Mouse (Mus musculus): ENCODE measurements at regions not wholly inside any gene's neighbourhood (a gene's known extent, or its start where the extent isn't known, plus 50 kb on each side); places are given as distances from the start of the nearest gene placed in this dataset.
A peak's percentile ranks its signal among the peaks of the same experiment; 100 is the strongest.

- H3K27ac ChIP-seq (ENCODE audit: low read depth, low read length), result no peak overlapping the region
- no peak for ATAC-seq (ENCODE audit: low read depth)
- no peak overlapping the region for H3K4me2 ChIP-seq (ENCODE audit: low read depth, low read length)
- no peaks in the 10 kb centered on the region for H3K36me3 ChIP-seq (ENCODE audit: control insufficient read depth, insufficient read depth, low read length)
- no peaks in the 10 kb centered on the region for H3K9me3 ChIP-seq (ENCODE audit: control insufficient read depth, low read length)
- H3K27me3 ChIP-seq (ENCODE audit: control insufficient read depth, insufficient read depth, low read length), result no peaks in the 10 kb centered on the region
- H3K4me3 ChIP-seq (ENCODE audit: low read depth, low read length), result no peak overlapping the region
- no peaks in the 10 kb centered on the region for H3K4me1 ChIP-seq (ENCODE audit: control insufficient read depth, insufficient read depth, low read length)
- H3K9ac ChIP-seq (replicated peaks; ENCODE audit: low read depth, low read length), result no peak overlapping the region
These were observed 420.8 kb upstream of the Lcorl start for GRCm38 (mm10) chr5:46278190-46278589.

DNA sequence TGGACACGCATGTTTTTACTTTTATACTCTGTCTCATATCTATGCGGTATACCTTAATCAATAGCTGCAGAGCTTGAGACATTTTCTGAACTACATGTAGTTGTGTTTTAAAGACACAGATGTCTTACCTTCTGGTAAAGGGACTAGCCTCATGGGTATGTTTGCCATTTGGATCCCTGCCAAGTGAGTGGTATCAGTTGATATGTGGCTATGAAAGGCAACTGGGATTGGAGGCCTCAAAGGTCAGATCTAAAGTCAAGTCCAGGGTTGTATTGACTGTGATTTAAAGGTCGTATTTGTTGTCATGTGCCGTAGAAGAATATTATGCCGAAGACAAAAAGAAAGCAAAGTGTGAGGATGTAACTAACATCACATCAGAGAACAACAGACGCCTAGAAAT is 399.3 kb upstream of the Lcorl start:
- Histone ChIP-seq H3K36me3 (ENCODE audit: control insufficient read depth, insufficient read depth, low read length) (no peaks in the 10 kb centered on the region), H3K27ac (ENCODE audit: low read depth, low read length) (no peak overlapping the region), H3K27me3 (ENCODE audit: control insufficient read depth, insufficient read depth, low read length) (no peaks in the 10 kb centered on the region), H3K4me2 (ENCODE audit: low read depth, low read length) (no peak overlapping the region), H3K4me3 (ENCODE audit: low read depth, low read length) (no peak overlapping the region), H3K9me3 (ENCODE audit: control insufficient read depth, low read length) (no peaks in the 10 kb centered on the region), H3K9ac (replicated peaks; ENCODE audit: low read depth, low read length) (no peak overlapping the region), H3K4me1 (ENCODE audit: control insufficient read depth, insufficient read depth, low read length) (no peaks in the 10 kb centered on the region)
- WGBS, result 82% methylated on average over 6 of the region's 6 CpGs
- ATAC-seq (ENCODE audit: low read depth), result no peak

GRCm38 (mm10) chr5:46253940-46254339 is 396.5 kb upstream of the Lcorl start:
- no peaks in the 10 kb centered on the region for H3K27me3 ChIP-seq (ENCODE audit: control insufficient read depth, insufficient read depth, low read length)
- ATAC-seq (ENCODE audit: low read depth), result no peak

DNA sequence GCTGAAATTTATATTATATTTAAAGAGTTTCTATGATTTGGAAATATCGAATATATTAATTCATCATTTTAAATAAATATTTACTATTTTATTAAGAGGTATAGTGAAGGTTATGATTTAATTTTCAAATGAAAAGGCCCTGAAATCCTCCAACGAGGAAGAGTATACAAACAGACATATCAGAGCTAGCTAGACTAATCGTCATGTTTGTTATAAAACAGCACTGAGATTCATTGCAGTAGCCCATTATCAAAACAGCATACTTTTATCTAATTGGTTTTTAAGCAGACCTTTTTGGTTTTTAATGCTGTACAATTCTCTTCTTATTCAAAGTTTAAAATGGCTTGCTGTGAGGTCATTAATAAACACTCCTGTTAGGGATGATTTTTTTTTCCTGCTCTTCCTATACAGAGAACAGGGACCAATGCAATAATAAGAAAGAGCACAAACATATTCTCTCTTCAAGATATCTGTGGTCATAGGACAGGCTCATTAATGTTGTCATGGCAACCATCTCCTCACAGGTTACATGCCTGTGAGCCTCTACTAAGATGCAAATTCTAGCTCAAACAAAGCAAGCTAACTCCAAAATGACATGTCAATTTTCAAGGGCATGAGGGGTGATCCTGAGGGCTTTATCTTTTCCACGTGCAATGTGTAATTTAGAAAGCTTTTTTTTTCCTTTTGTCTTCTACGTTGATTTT is 378.1 kb upstream of the Lcorl start:
- Histone ChIP-seq H3K27me3 (ENCODE audit: control insufficient read depth, insufficient read depth, low read length) (no peaks in the 10 kb centered on the region), H3K4me1 (ENCODE audit: control insufficient read depth, insufficient read depth, low read length) (no peaks in the 10 kb centered on the region), H3K9ac (replicated peaks; ENCODE audit: low read depth, low read length) (no peak overlapping the region), H3K27ac (ENCODE audit: low read depth, low read length) (no peak overlapping the region), H3K9me3 (ENCODE audit: control insufficient read depth, low read length) (no peaks in the 10 kb centered on the region), H3K4me3 (ENCODE audit: low read depth, low read length) (no peak overlapping the region), H3K36me3 (ENCODE audit: control insufficient read depth, insufficient read depth, low read length) (no peaks in the 10 kb centered on the region), H3K4me2 (ENCODE audit: low read depth, low read length) (no peak overlapping the region)
- WGBS, result 58% methylated on average over 5 of the region's 5 CpGs
- peak; percentile 75; the same call in 1 of the 2 replicates for ATAC-seq (ENCODE audit: low read depth)

More at GRCm38 (mm10) chr5:46253940-46254339, 396.5 kb upstream of the Lcorl start:
- Histone ChIP-seq H3K4me2 (ENCODE audit: low read depth, low read length) (no peak overlapping the region), H3K9ac (replicated peaks; ENCODE audit: low read depth, low read length) (no peak overlapping the region), H3K27ac (ENCODE audit: low read depth, low read length) (no peak overlapping the region), H3K4me1 (ENCODE audit: control insufficient read depth, insufficient read depth, low read length) (no peaks in the 10 kb centered on the region), H3K9me3 (ENCODE audit: control insufficient read depth, low read length) (no peaks in the 10 kb centered on the region), H3K36me3 (ENCODE audit: control insufficient read depth, insufficient read depth, low read length) (no peaks in the 10 kb centered on the region), H3K4me3 (ENCODE audit: low read depth, low read length) (no peak overlapping the region)

- H3K27ac ChIP-seq (ENCODE audit: low read depth, low read length), result no peak overlapping the region
- no peak overlapping the region for H3K4me2 ChIP-seq (ENCODE audit: low read depth, low read length)
- ATAC-seq (ENCODE audit: low read depth), result no peak
- no peaks in the 10 kb centered on the region for H3K36me3 ChIP-seq (ENCODE audit: control insufficient read depth, insufficient read depth, low read length)
- no peak overlapping the region for H3K4me3 ChIP-seq (ENCODE audit: low read depth, low read length)
- no peak overlapping the region for H3K9ac ChIP-seq (replicated peaks; ENCODE audit: low read depth, low read length)
- H3K9me3 ChIP-seq (ENCODE audit: control insufficient read depth, low read length), result no peaks in the 10 kb centered on the region
- H3K27me3 ChIP-seq (ENCODE audit: control insufficient read depth, insufficient read depth, low read length), result no peaks in the 10 kb centered on the region
- H3K4me1 ChIP-seq (ENCODE audit: control insufficient read depth, insufficient read depth, low read length), result no peaks in the 10 kb centered on the region
These were observed 375.4 kb upstream of the Lcorl start for GRCm38 (mm10) chr5:46232780-46233179.

- H3K4me3 ChIP-seq (ENCODE audit: low read depth, low read length), result no peak overlapping the region
- H3K36me3 ChIP-seq (ENCODE audit: control insufficient read depth, insufficient read depth, low read length), result no peaks in the 10 kb centered on the region
- no peak overlapping the region for H3K27ac ChIP-seq (ENCODE audit: low read depth, low read length)
- no peak overlapping the region for H3K4me2 ChIP-seq (ENCODE audit: low read depth, low read length)
- 80% methylated on average over 3 of the region's 3 CpGs for WGBS
- H3K9me3 ChIP-seq (ENCODE audit: control insufficient read depth, low read length), result no peaks in the 10 kb centered on the region
- no peaks in the 10 kb centered on the region for H3K27me3 ChIP-seq (ENCODE audit: control insufficient read depth, insufficient read depth, low read length)
- no peak for ATAC-seq (ENCODE audit: low read depth)
- H3K9ac ChIP-seq (replicated peaks; ENCODE audit: low read depth, low read length), result no peak overlapping the region
- no peaks in the 10 kb centered on the region for H3K4me1 ChIP-seq (ENCODE audit: control insufficient read depth, insufficient read depth, low read length)
These were observed 371.3 kb upstream of the Lcorl start for GRCm38 (mm10) chr5:46228667-46229066.

DNA sequence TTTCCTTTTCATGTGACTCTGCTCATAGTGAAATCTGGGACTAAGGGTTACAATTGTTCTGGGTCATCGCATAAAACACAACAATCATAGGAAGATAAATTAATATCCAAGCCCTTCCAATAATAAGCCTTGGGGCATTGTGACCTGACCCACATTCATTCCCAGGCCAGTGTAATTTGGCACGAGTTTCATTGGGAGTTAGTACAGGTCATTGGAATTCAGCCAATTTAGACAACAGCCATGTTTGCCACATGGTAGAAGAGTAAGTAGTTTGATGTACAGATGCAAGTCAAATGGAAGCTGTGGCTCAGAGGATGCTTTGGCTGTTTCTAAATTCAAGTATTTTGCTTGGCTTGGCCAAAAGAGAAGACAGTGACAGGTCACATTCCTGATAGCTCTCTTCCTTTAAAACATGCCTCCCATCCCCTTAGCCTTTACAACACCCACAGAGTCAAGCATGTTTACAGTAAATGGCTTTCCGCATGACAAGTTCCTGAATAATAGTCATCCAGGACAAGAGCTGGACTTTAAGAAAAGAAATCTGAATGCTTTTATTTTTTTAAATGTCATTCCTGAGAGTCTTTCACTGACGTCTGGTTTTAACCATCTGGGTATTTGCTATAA is 355.5 kb upstream of the Lcorl start:
- no peak overlapping the region for H3K4me2 ChIP-seq (ENCODE audit: low read depth, low read length)
- ATAC-seq (ENCODE audit: low read depth), result no peak

DNA sequence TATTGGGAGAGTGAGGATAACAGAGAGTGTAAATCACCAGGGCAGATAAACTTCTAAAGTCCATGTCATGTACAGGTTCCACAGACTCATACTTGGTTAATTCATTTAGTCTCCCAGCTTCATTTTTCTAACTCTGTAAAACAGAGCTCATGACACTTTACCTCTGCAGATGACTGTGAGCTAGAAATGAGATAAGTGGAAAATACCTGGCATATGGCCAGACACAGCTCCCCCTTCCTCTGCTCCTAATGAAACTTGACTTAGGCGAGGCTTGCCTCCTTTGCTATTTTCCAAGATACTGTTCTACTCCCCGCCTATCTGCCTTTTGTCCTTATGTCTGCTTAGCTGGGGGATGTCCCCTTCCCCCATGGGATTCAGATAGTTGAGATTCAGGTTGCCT is 351.7 kb upstream of the Lcorl start:
- Histone ChIP-seq H3K4me2 (ENCODE audit: low read depth, low read length) (no peak overlapping the region), H3K27me3 (ENCODE audit: control insufficient read depth, insufficient read depth, low read length) (no peaks in the 10 kb centered on the region), H3K9ac (replicated peaks; ENCODE audit: low read depth, low read length) (no peak overlapping the region), H3K36me3 (ENCODE audit: control insufficient read depth, insufficient read depth, low read length) (no peaks in the 10 kb centered on the region), H3K9me3 (ENCODE audit: control insufficient read depth, low read length) (no peaks in the 10 kb centered on the region), H3K4me1 (ENCODE audit: control insufficient read depth, insufficient read depth, low read length) (no peaks in the 10 kb centered on the region), H3K27ac (ENCODE audit: low read depth, low read length) (no peak overlapping the region), H3K4me3 (ENCODE audit: low read depth, low read length) (no peak overlapping the region)
- ATAC-seq (ENCODE audit: low read depth), result no peak; the same call in 1 of the 2 replicates
- 81% methylated on average over 2 of the region's 2 CpGs for WGBS

More for the DNA sequence above, 355.5 kb upstream of the Lcorl start:
- Histone ChIP-seq H3K27me3 (ENCODE audit: control insufficient read depth, insufficient read depth, low read length) (no peaks in the 10 kb centered on the region), H3K9me3 (ENCODE audit: control insufficient read depth, low read length) (no peaks in the 10 kb centered on the region), H3K4me3 (ENCODE audit: low read depth, low read length) (no peak overlapping the region), H3K9ac (replicated peaks; ENCODE audit: low read depth, low read length) (no peak overlapping the region), H3K36me3 (ENCODE audit: control insufficient read depth, insufficient read depth, low read length) (no peaks in the 10 kb centered on the region), H3K4me1 (ENCODE audit: control insufficient read depth, insufficient read depth, low read length) (no peaks in the 10 kb centered on the region), H3K27ac (ENCODE audit: low read depth, low read length) (no peak overlapping the region)
- 62% methylated on average over 4 of the region's 4 CpGs for WGBS

- H3K4me1 ChIP-seq (ENCODE audit: control insufficient read depth, insufficient read depth, low read length), result no peaks in the 10 kb centered on the region
- no peak overlapping the region for H3K27ac ChIP-seq (ENCODE audit: low read depth, low read length)
- ATAC-seq (ENCODE audit: low read depth), result no peak
- no peak overlapping the region for H3K4me2 ChIP-seq (ENCODE audit: low read depth, low read length)
- no peaks in the 10 kb centered on the region for H3K9me3 ChIP-seq (ENCODE audit: control insufficient read depth, low read length)
- no peaks in the 10 kb centered on the region for H3K27me3 ChIP-seq (ENCODE audit: control insufficient read depth, insufficient read depth, low read length)
- no peak overlapping the region for H3K4me3 ChIP-seq (ENCODE audit: low read depth, low read length)
- 71% methylated on average over 4 of the region's 4 CpGs for WGBS
- no peaks in the 10 kb centered on the region for H3K36me3 ChIP-seq (ENCODE audit: control insufficient read depth, insufficient read depth, low read length)
- H3K9ac ChIP-seq (replicated peaks; ENCODE audit: low read depth, low read length), result no peak overlapping the region
These were observed 346.3 kb upstream of the Lcorl start for GRCm38 (mm10) chr5:46203744-46204143.
